ENCODE assay signal across 13 mouse cellular contexts in the genomic region with DNA sequence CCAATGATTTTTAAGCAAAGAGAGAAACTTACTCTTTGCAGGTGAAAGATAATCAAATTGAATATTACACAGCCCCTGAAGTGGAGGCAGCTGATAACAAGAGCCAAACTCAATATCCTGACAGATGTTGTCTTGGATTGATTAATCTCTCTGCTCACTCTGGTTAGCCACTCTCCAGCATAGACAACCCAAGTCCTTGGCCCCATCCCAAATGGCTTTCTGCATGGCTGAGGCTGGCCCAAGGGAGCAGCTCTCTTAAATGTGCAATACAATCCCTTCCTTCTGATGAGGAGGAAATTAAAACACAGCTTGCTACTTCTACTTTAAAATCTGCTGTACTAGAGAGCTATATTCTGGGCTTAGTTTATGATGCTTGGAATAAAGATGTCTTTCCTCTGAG.
DNase-seq lines count a peak whose midpoint lies in the region; ATAC-seq and TF ChIP-seq lines count a peak whose summit lies in the region.
"Had no signal": no experiment of that assay in that cellular context is flagged by ENCODE, and none has a peak within 500 bp of the region (broad histone marks: within the 10 kb centered on the region; RNA-seq: fewer than 3 reads in every experiment).

No protein-coding gene starts in this region.

- DNase-seq in hindbrain, postnatal 0 days (ENCODE audit: low spot score) = peak; percentile 49
- DNase-seq in cerebellum, adult 11 months = peak; percentile 51
- peak; percentile 65 for DNase-seq in cerebellum, adult 9-11 months
- DNase-seq in heart, postnatal 36 days = peak; percentile 22 to 26
- DNase-seq in kidney, adult 18-20 months = no peak
- DNase-seq: adrenal gland, adult 2 months; lung, adult 2 months had no signal

- TF ChIP-seq CTCF in hindbrain, postnatal 0 days (IDR thresholded peaks at IDR 0.05; ENCODE audit: low read depth) = no peak

- intact Hi-C loops in heart, postnatal 36 days (cut with DNase I) = no loop called here

- H3K27ac ChIP-seq in hindbrain, postnatal 0 days = no peak overlapping the region
- no peak overlapping the region for H3K27ac ChIP-seq in hindbrain, embryonic 13.5 days
- H3K27ac ChIP-seq in kidney, embryonic 15.5 days = no peak overlapping the region
- H3K27ac ChIP-seq: embryonic facial prominence, embryonic 15.5 days; limb, embryonic 12.5 days had no signal

- no peak overlapping the region for H3K4me3 ChIP-seq in hindbrain, postnatal 0 days (ENCODE audit: low read length)
- no peak overlapping the region for H3K4me3 ChIP-seq in hindbrain, embryonic 13.5 days
- no peak overlapping the region for H3K4me3 ChIP-seq in kidney, embryonic 15.5 days (replicated peaks)
- H3K4me3 ChIP-seq: embryonic facial prominence, embryonic 15.5 days; limb, embryonic 12.5 days had no signal

- no peak overlapping the region for H3K9ac ChIP-seq in hindbrain, postnatal 0 days (replicated peaks; ENCODE audit: low read length)
- no peak overlapping the region for H3K9ac ChIP-seq in hindbrain, embryonic 13.5 days
- H3K9ac ChIP-seq in kidney, embryonic 15.5 days = no peak overlapping the region
- H3K9ac ChIP-seq: embryonic facial prominence, embryonic 15.5 days; limb, embryonic 12.5 days had no signal

- no peak overlapping the region for H3K4me2 ChIP-seq in hindbrain, postnatal 0 days (ENCODE audit: low read depth, low read length)
- no peak overlapping the region for H3K4me2 ChIP-seq in hindbrain, embryonic 13.5 days
- no peak overlapping the region for H3K4me2 ChIP-seq in kidney, embryonic 15.5 days
- H3K4me2 ChIP-seq: embryonic facial prominence, embryonic 15.5 days; limb, embryonic 12.5 days had no signal

- peaks cover 3% of the 10 kb centered on the region; the same call in 1 of the 2 replicates for H3K4me1 ChIP-seq in hindbrain, postnatal 0 days (ENCODE audit: insufficient read depth, low read length)
- H3K4me1 ChIP-seq in hindbrain, embryonic 13.5 days (replicated peaks) = peaks cover 5% of the 10 kb centered on the region
- H3K4me1 ChIP-seq in kidney, embryonic 15.5 days = no peaks in the 10 kb centered on the region

- H3K9me3 ChIP-seq in hindbrain, postnatal 0 days (ENCODE audit: low read length) = no peaks in the 10 kb centered on the region
- no peaks in the 10 kb centered on the region for H3K9me3 ChIP-seq in hindbrain, embryonic 13.5 days
- H3K9me3 ChIP-seq in kidney, embryonic 15.5 days (replicated peaks) = no peaks in the 10 kb centered on the region
- H3K9me3 ChIP-seq: embryonic facial prominence, embryonic 15.5 days; limb, embryonic 12.5 days had no signal

- no peak for ATAC-seq in hindbrain, postnatal 0 days
- no peak for ATAC-seq in hindbrain, embryonic 13.5 days (ENCODE audit: low FRiP score)
- ATAC-seq in kidney, embryonic 15.5 days (replicated peaks; ENCODE audit: low FRiP score) = no peak
- ATAC-seq: forebrain, embryonic 14.5 days had no signal

- H3K27me3 ChIP-seq in hindbrain, postnatal 0 days (ENCODE audit: insufficient read depth, low read length) = no peaks in the 10 kb centered on the region
- no peaks in the 10 kb centered on the region for H3K27me3 ChIP-seq in hindbrain, embryonic 13.5 days
- H3K27me3 ChIP-seq in kidney, embryonic 15.5 days = no peaks in the 10 kb centered on the region
- H3K27me3 ChIP-seq: CH12.LX; embryonic facial prominence, embryonic 15.5 days; limb, embryonic 12.5 days had no signal

- no peaks in the 10 kb centered on the region for H3K36me3 ChIP-seq in hindbrain, postnatal 0 days (ENCODE audit: insufficient read depth, low read length)
- H3K36me3 ChIP-seq in hindbrain, embryonic 13.5 days = no peaks in the 10 kb centered on the region
- H3K36me3 ChIP-seq in kidney, embryonic 15.5 days = no peaks in the 10 kb centered on the region
- H3K36me3 ChIP-seq: embryonic facial prominence, embryonic 15.5 days; limb, embryonic 12.5 days had no signal
